ENCODE assay signal across 9 mouse cellular contexts in genomic region chr11:69067601-69068000, GRCm38 (mm10). TPM values are rescaled to one million over a fixed set of nuclear protein-coding genes. Genes with fewer than 3 reads are reported as not detected.
DNase-seq lines count a peak whose midpoint lies in the region; ATAC-seq and TF ChIP-seq lines count a peak whose summit lies in the region.
"Had no signal": no experiment of that assay in that cellular context is flagged by ENCODE, and none has a peak within 500 bp of the region (broad histone marks: within the 10 kb centered on the region; RNA-seq: fewer than 3 reads in every experiment).

No protein-coding gene starts in this region.

- no peak for TF ChIP-seq CTCF in lung, embryonic 14.5 days (IDR thresholded peaks at IDR 0.05; ENCODE audit: low read depth)
- no peak for TF ChIP-seq CTCF in embryonic fibroblast, embryonic 13.5 days (IDR thresholded peaks at IDR 0.05; ENCODE audit: borderline replicate concordance, insufficient read depth, low read length)

- peak overlapping the region; percentile 80; the same call in 1 of the 2 replicates for H3K4me2 ChIP-seq in lung, embryonic 14.5 days
- H3K4me2 ChIP-seq in stomach, embryonic 15.5 days, result no peak overlapping the region

- H3K36me3 ChIP-seq in lung, embryonic 14.5 days (ENCODE audit: insufficient read depth), result no peaks in the 10 kb centered on the region
- H3K36me3 ChIP-seq in stomach, embryonic 15.5 days, result no peaks in the 10 kb centered on the region
- H3K36me3 ChIP-seq: embryonic facial prominence, embryonic 12.5 days; hindbrain, embryonic 15.5 days had no signal

- H3K9me3 ChIP-seq in lung, embryonic 14.5 days (ENCODE audit: low read depth, low read length), result no peaks in the 10 kb centered on the region
- no peaks in the 10 kb centered on the region for H3K9me3 ChIP-seq in stomach, embryonic 15.5 days
- H3K9me3 ChIP-seq: embryonic facial prominence, embryonic 12.5 days; hindbrain, embryonic 15.5 days had no signal

- WGBS in lung, embryonic 14.5 days, result 29% methylated on average over 6 of the region's 6 CpGs
- WGBS in stomach, embryonic 15.5 days, result 46% methylated on average over 6 of the region's 6 CpGs

- H3K27me3 ChIP-seq in lung, embryonic 14.5 days (ENCODE audit: insufficient read depth, low read length), result no peaks in the 10 kb centered on the region
- H3K27me3 ChIP-seq in stomach, embryonic 15.5 days (replicated peaks), result no peaks in the 10 kb centered on the region
- H3K27me3 ChIP-seq: embryonic facial prominence, embryonic 12.5 days; hindbrain, embryonic 15.5 days had no signal

- no peak for ATAC-seq in lung, embryonic 14.5 days (ENCODE audit: insufficient read depth)
- ATAC-seq in stomach, embryonic 15.5 days (ENCODE audit: insufficient read depth, low FRiP score, low read depth), result no peak

- intact Hi-C loops in heart, postnatal 36 days (cut with DNase I), result loop anchor here (1.0 kb wide), 2 partner anchors 51 to 83 kb away; no protein-coding TSS in a partner anchor
- intact Hi-C loops in left cerebral cortex, postnatal 10 days (cut with DNase I), result no loop called here

- DNase-seq in lung, embryonic 14.5 days, result peak; percentile 49
- no peak for DNase-seq in lung, postnatal 14 days
- DNase-seq in heart, postnatal 36 days, result peak; percentile 35 to 47
- DNase-seq in spleen, postnatal 36 days (ENCODE audit: low spot score in 2 of 2), result no peak
- DNase-seq in left cerebral cortex, postnatal 10 days (ENCODE audit: extremely low spot score in 1 of 2, low spot score in 2 of 2), result no peak

- peaks cover 17% of the 10 kb centered on the region for H3K4me1 ChIP-seq in lung, embryonic 14.5 days (ENCODE audit: insufficient read depth)
- H3K4me1 ChIP-seq in embryonic fibroblast, embryonic 13.5 days (ENCODE audit: control insufficient read depth, insufficient read depth, low read length), result peaks cover 9% of the 10 kb centered on the region; the same call in 1 of the 2 replicates
- peaks cover 33% of the 10 kb centered on the region for H3K4me1 ChIP-seq in stomach, embryonic 15.5 days

- peak overlapping the region; percentile 19 for H3K27ac ChIP-seq in lung, embryonic 14.5 days (ENCODE audit: low read depth)
- H3K27ac ChIP-seq in embryonic fibroblast, embryonic 13.5 days (ENCODE audit: insufficient read depth, low read length), result 0 out of 2 replicates have a peak overlapping the region, but pooled peaks have one; percentile 16
- H3K27ac ChIP-seq in stomach, embryonic 15.5 days, result peak overlapping the region; percentile 63
- H3K27ac ChIP-seq: embryonic facial prominence, embryonic 12.5 days had no signal

- no peak overlapping the region for H3K4me3 ChIP-seq in lung, embryonic 14.5 days (ENCODE audit: low read depth, low read length)
- H3K4me3 ChIP-seq in embryonic fibroblast, embryonic 13.5 days (ENCODE audit: insufficient read depth, low read length), result no peak overlapping the region
- no peak overlapping the region for H3K4me3 ChIP-seq in stomach, embryonic 15.5 days (replicated peaks)

- no peak overlapping the region for H3K9ac ChIP-seq in lung, embryonic 14.5 days
- H3K9ac ChIP-seq in stomach, embryonic 15.5 days, result no peak overlapping the region
- H3K9ac ChIP-seq: embryonic facial prominence, embryonic 12.5 days; hindbrain, embryonic 15.5 days had no signal

- no peak for TF ChIP-seq POLR2A in embryonic fibroblast, embryonic 13.5 days (IDR thresholded peaks at IDR 0.05; ENCODE audit: low read depth, low read length)

RNA-seq across cellular contexts. Expression of gene Tmem107, which starts 3.0 kb away (rescaled TPM):
- polyA plus RNA-seq in lung, embryonic 14.5 days (2014; fragmentation: Nextera tagmentation; extraction: Ambion mirVana), result 51.0 and 54.4 TPM in 2 replicates
- 14.0 and 17.6 TPM in 2 replicates for polyA plus RNA-seq in embryonic fibroblast, embryonic 13.5 days (2011; ENCODE audit: insufficient read length, low read depth, missing spikeins)
- total RNA-seq in heart, postnatal 36 days (2021), result 1 to 10 TPM; 4.2 to 6.1 TPM
- 49.6 and 55.0 TPM in 2 replicates for polyA plus RNA-seq in stomach, embryonic 15.5 days (2015; fragmentation: Nextera tagmentation; extraction: Ambion mirVana)
- total RNA-seq in left cerebral cortex, postnatal 10 days (2021), result 10 to 100 TPM; 12.0 to 12.1 TPM

RNA-seq across cellular contexts. Expression of gene Borcs6, which starts 8.1 kb away (rescaled TPM):
- polyA plus RNA-seq in lung, embryonic 14.5 days (2014; fragmentation: Nextera tagmentation; extraction: Ambion mirVana), result 8.0 and 9.5 TPM in 2 replicates
- 9.7 and 11.2 TPM in 2 replicates for polyA plus RNA-seq in embryonic fibroblast, embryonic 13.5 days (2011; ENCODE audit: insufficient read length, low read depth, missing spikeins)
- 10 to 100 TPM; 16.0 to 17.1 TPM for total RNA-seq in heart, postnatal 36 days (2021)
- 10.3 and 10.7 TPM in 2 replicates for polyA plus RNA-seq in stomach, embryonic 15.5 days (2015; fragmentation: Nextera tagmentation; extraction: Ambion mirVana)
- total RNA-seq in left cerebral cortex, postnatal 10 days (2021), result 10 to 100 TPM; 21.9 to 25.5 TPM

RNA-seq across cellular contexts. Expression of gene Vamp2, which starts 20.7 kb away (rescaled TPM):
- 64.0 and 64.2 TPM in 2 replicates for polyA plus RNA-seq in lung, embryonic 14.5 days (2014; fragmentation: Nextera tagmentation; extraction: Ambion mirVana)
- 51.1 and 58.3 TPM in 2 replicates for polyA plus RNA-seq in embryonic fibroblast, embryonic 13.5 days (2011; ENCODE audit: insufficient read length, low read depth, missing spikeins)
- 10 to 100 TPM; 50.5 to 72.7 TPM for total RNA-seq in heart, postnatal 36 days (2021)
- 68.5 and 84.6 TPM in 2 replicates for polyA plus RNA-seq in stomach, embryonic 15.5 days (2015; fragmentation: Nextera tagmentation; extraction: Ambion mirVana)
- total RNA-seq in left cerebral cortex, postnatal 10 days (2021), result 1,000 to 10,000 TPM; 1,124 to 1,163 TPM

RNA-seq across cellular contexts. Expression of gene Aurkb, which starts 22.2 kb away (rescaled TPM):
- polyA plus RNA-seq in lung, embryonic 14.5 days (2014; fragmentation: Nextera tagmentation; extraction: Ambion mirVana), result 209 and 211 TPM in 2 replicates
- 31.5 and 44.0 TPM in 2 replicates for polyA plus RNA-seq in embryonic fibroblast, embryonic 13.5 days (2011; ENCODE audit: insufficient read length, low read depth, missing spikeins)
- 1 to 10 TPM in 1 of 2 experiments, under 1 TPM in 1; 0.72 to 1.2 TPM for total RNA-seq in heart, postnatal 36 days (2021)
- 134 and 146 TPM in 2 replicates for polyA plus RNA-seq in stomach, embryonic 15.5 days (2015; fragmentation: Nextera tagmentation; extraction: Ambion mirVana)
- 1 to 10 TPM; 3.0 to 3.1 TPM for total RNA-seq in left cerebral cortex, postnatal 10 days (2021)

RNA-seq across cellular contexts. Expression of gene Per1, which starts 27.4 kb away (rescaled TPM):
- 15.4 and 23.7 TPM in 2 replicates for polyA plus RNA-seq in lung, embryonic 14.5 days (2014; fragmentation: Nextera tagmentation; extraction: Ambion mirVana)
- polyA plus RNA-seq in embryonic fibroblast, embryonic 13.5 days (2011; ENCODE audit: insufficient read length, low read depth, missing spikeins), result 23.1 and 30.9 TPM in 2 replicates
- total RNA-seq in heart, postnatal 36 days (2021), result 10 to 100 TPM; 34.2 to 82.1 TPM
- polyA plus RNA-seq in stomach, embryonic 15.5 days (2015; fragmentation: Nextera tagmentation; extraction: Ambion mirVana), result 15.4 and 20.3 TPM in 2 replicates
- total RNA-seq in left cerebral cortex, postnatal 10 days (2021), result 10 to 100 TPM; 71.2 to 83.9 TPM

Comparison
In these comparisons a context has a peak if more than half of its experiments do, and no peak if none do; other contexts are left out.
1. DNase-seq: peak in lung, embryonic 14.5 days (single experiment) and heart, postnatal 36 days (2 of 2); none in lung, postnatal 14 days (single experiment), spleen, postnatal 36 days (0 of 2) and left cerebral cortex, postnatal 10 days (0 of 2).
2. Peak in every context shown above with its lines, with median percentiles within 50 percentile points of each other: H3K27ac ChIP-seq.